Mouse (Mus musculus) thymus, adult 2 months (tissue): ENCODE measurements around the gene Appbp2. TPM values are rescaled to one million over a fixed set of nuclear protein-coding genes. Genes with fewer than 3 reads are reported as not detected.

Experiments used
- DNase-seq: peaks from one replicate; pipeline ENCODE4 v3.0.0; 2021
- H3K27ac ChIP-seq: fragments of 200-500 bp; 2 replicates; pipeline ENCODE4 v1.5.1; 2012; ENCODE audit warnings: low read length, control low read depth; ENCODE audit not compliant: control insufficient read depth, insufficient read depth
- H3K27me3 ChIP-seq: fragments of 200-500 bp; 2 replicates; pipeline ENCODE4 v1.6.1; 2012; ENCODE audit warnings: mild to moderate bottlenecking, low read length, moderate library complexity, mixed read lengths; ENCODE audit not compliant: control insufficient read depth, insufficient read depth
- H3K36me3 ChIP-seq: fragments of 200-500 bp; 2 replicates; pipeline ENCODE4 v1.6.1; 2012; ENCODE audit warnings: mild to moderate bottlenecking, low read length, moderate library complexity; ENCODE audit not compliant: control insufficient read depth, insufficient read depth
- H3K4me1 ChIP-seq: fragments of 200-500 bp; replicated peaks from 2 replicates; pipeline ENCODE4 v1.6.1; 2012; ENCODE audit warnings: low read length; ENCODE audit not compliant: control insufficient read depth, insufficient read depth
- H3K4me3 ChIP-seq: fragments of 200-500 bp; 2 replicates; pipeline ENCODE4 v1.5.1; 2012; ENCODE audit warnings: mild to moderate bottlenecking, low read length, control low read depth, moderate library complexity; ENCODE audit not compliant: control insufficient read depth, insufficient read depth
- CTCF ChIP-seq: fragments of 200-500 bp; IDR thresholded peaks from 2 replicates; pipeline ENCODE4 v1.5.1; 2012; ENCODE audit warnings: mild to moderate bottlenecking, control low read depth, low read length, moderate library complexity, borderline replicate concordance; ENCODE audit not compliant: control insufficient read depth, poor library complexity, insufficient read depth; ENCODE audit errors: extremely low read depth
- POLR2A ChIP-seq: fragments of 200-500 bp; IDR thresholded peaks from 2 replicates; pipeline ENCODE4 v1.6.1; 2012; ENCODE audit warnings: mild to moderate bottlenecking, low read length, control low read depth, moderate library complexity; ENCODE audit not compliant: control insufficient read depth, poor library complexity, insufficient read depth; ENCODE audit errors: extremely low read depth
- WGBS: fragments of 180-500 bp; shearing (Covaris S2); methylation state at CpG from one replicate; pipeline ENCODE4 v1.1.7; 2018; 5-methylcytosine and 5-hydroxymethylcytosine counted together
- polyA plus RNA-seq: library from polyadenylated mRNA; depleted of rRNA; stranded (reverse); fragments of >200 nt; gene quantifications from 2 replicates; pipeline ENCODE4 v1.2.3, GENCODE M21; 2012

The Appbp2 gene
- polyA plus RNA-seq, 1 experiment = 13.8 TPM

- Histone ChIP-seq H3K27me3 (no peaks in the 10 kb centered on the region), H3K27ac (peak overlapping the region; percentile 66), H3K36me3 (no peaks in the 10 kb centered on the region), H3K4me3 (peak overlapping the region; percentile 96), H3K4me1 (peaks cover 7% of the 10 kb centered on the region)
- under 1% methylated on average over 70 of the region's 70 CpGs for WGBS
- peak; percentile 86 for DNase-seq
- TF ChIP-seq POLR2A = no peak
- TF ChIP-seq CTCF = peak; percentile 34; the same call in 1 of the 2 replicates
Observed at GRCm38 (mm10) chr11:85234363-85234989, 454 bp downstream of the Appbp2 start.

GRCm38 (mm10) chr11:85233676-85234210, 1.2 kb downstream of the Appbp2 start:
- 12% methylated on average over 9 of the region's 9 CpGs for WGBS
- Histone ChIP-seq H3K36me3 (no peaks in the 10 kb centered on the region), H3K4me3 (peak overlapping the region; percentile 33), H3K27me3 (no peaks in the 10 kb centered on the region), H3K27ac (no peak overlapping the region; the same call in 1 of the 2 replicates), H3K4me1 (peaks cover 7% of the 10 kb centered on the region)
- TF ChIP-seq POLR2A (no peak), CTCF (no peak)
- DNase-seq = peak; percentile 1

GRCm38 (mm10) chr11:85223248-85223647, 11.7 kb downstream of the Appbp2 start:
- Histone ChIP-seq H3K27me3 (no peaks in the 10 kb centered on the region), H3K4me1 (no peaks in the 10 kb centered on the region), H3K27ac (no peak overlapping the region), H3K36me3 (no peaks in the 10 kb centered on the region), H3K4me3 (no peak overlapping the region)
- WGBS = 98% methylated on average over 3 of the region's 3 CpGs
- DNase-seq = no peak
- TF ChIP-seq CTCF (no peak), POLR2A (no peak)

GRCm38 (mm10) chr11:85222561-85222960, 12.4 kb downstream of the Appbp2 start:
- Histone ChIP-seq H3K27ac (no peak overlapping the region), H3K4me1 (no peaks in the 10 kb centered on the region), H3K4me3 (no peak overlapping the region), H3K36me3 (no peaks in the 10 kb centered on the region), H3K27me3 (no peaks in the 10 kb centered on the region)
- WGBS = over 99% methylated on average over 6 of the region's 6 CpGs
- no peak for TF ChIP-seq CTCF
- no peak for TF ChIP-seq POLR2A
- DNase-seq = no peak

- H3K27me3 ChIP-seq = no peaks in the 10 kb centered on the region
- H3K4me3 ChIP-seq = no peak overlapping the region
- TF ChIP-seq CTCF (no peak), POLR2A (no peak)
- H3K27ac ChIP-seq = no peak overlapping the region
- peaks cover 21% of the 10 kb centered on the region for H3K36me3 ChIP-seq
- DNase-seq = no peak
- WGBS = 98% methylated on average over 3 of the region's 3 CpGs
- H3K4me1 ChIP-seq = no peaks in the 10 kb centered on the region
Observed at GRCm38 (mm10) chr11:85219014-85219413, 15.9 kb downstream of the Appbp2 start.

GRCm38 (mm10) chr11:85214679-85215078, 20.3 kb downstream of the Appbp2 start:
- TF ChIP-seq POLR2A (no peak), CTCF (no peak)
- H3K36me3 ChIP-seq = peaks cover 57% of the 10 kb centered on the region
- WGBS = 94% methylated on average over 3 of the region's 3 CpGs

More at GRCm38 (mm10) chr11:85214679-85215078, 20.3 kb downstream of the Appbp2 start:
- Histone ChIP-seq H3K4me1 (no peaks in the 10 kb centered on the region), H3K4me3 (no peak overlapping the region), H3K27ac (no peak overlapping the region), H3K27me3 (no peaks in the 10 kb centered on the region)
- no peak for DNase-seq
